Mouse (Mus musculus) hindbrain, embryonic 14.5 days (tissue): ENCODE data around the gene Cmah. TPM values are rescaled to one million over a fixed set of nuclear protein-coding genes. Genes with fewer than 3 reads are reported as not detected.
A peak's percentile ranks its signal among the peaks of the same experiment; 100 is the strongest.

Source experiments
- ATAC-seq: fragments of 200-750 bp; cut with Nextera tagmentation; 2 replicates; pipeline ENCODE4 v1.8.0; 2017; ENCODE audit warnings: moderate number of reproducible peaks, mild to moderate bottlenecking, moderate TSS enrichment, moderate library complexity; ENCODE audit not compliant: low FRiP score
- DNase-seq: peaks from one replicate; pipeline ENCODE4 v3.0.0-alpha.2; 2015; ENCODE audit warnings: low spot score
- H3K27ac ChIP-seq: fragments of 300-500 bp; sonication (generic); 2 replicates; pipeline ENCODE4 v1.5.1; 2014; ENCODE audit warnings: mild to moderate bottlenecking, moderate library complexity
- H3K27me3 ChIP-seq: fragments of 300-500 bp; sonication (generic); 2 replicates; pipeline ENCODE4 v1.6.1; 2014; ENCODE audit warnings: mild to moderate bottlenecking, low read length, mixed read lengths; ENCODE audit not compliant: control insufficient read depth, insufficient read depth
- H3K36me3 ChIP-seq: fragments of 300-500 bp; sonication (generic); replicated peaks from 2 replicates; pipeline ENCODE4 v1.6.1; 2014; ENCODE audit not compliant: control insufficient read depth, insufficient read depth
- H3K4me1 ChIP-seq: fragments of 300-500 bp; sonication (generic); replicated peaks from 2 replicates; pipeline ENCODE4 v1.6.1; 2014; ENCODE audit warnings: antibody characterized with exemption, low read length, mixed read lengths; ENCODE audit not compliant: control insufficient read depth, insufficient read depth
- H3K4me2 ChIP-seq: fragments of 300-500 bp; sonication (generic); replicated peaks from 2 replicates; pipeline ENCODE4 v1.6.1; 2014; ENCODE audit warnings: mild to moderate bottlenecking, moderate library complexity
- H3K4me3 ChIP-seq: fragments of 300-500 bp; sonication (generic); replicated peaks from 2 replicates; pipeline ENCODE4 v1.5.1; 2014; ENCODE audit warnings: mild to moderate bottlenecking, low read length
- H3K9ac ChIP-seq: fragments of 300-500 bp; sonication (generic); 2 replicates; pipeline ENCODE4 v1.6.1; 2014
- H3K9me3 ChIP-seq: fragments of 300-500 bp; sonication (generic); 2 replicates; pipeline ENCODE4 v1.6.1; 2016; ENCODE audit warnings: low read length; ENCODE audit not compliant: control insufficient read depth
- WGBS: fragments of 180-500 bp; shearing (Covaris S2); extraction: QIAGEN DNeasy Blood & Tissue Kit; methylation state at CpG from one replicate; pipeline ENCODE4 v1.1.7; 2014; 5-methylcytosine and 5-hydroxymethylcytosine counted together
- polyA plus RNA-seq: library from polyadenylated mRNA; unstranded; fragments of >200 nt; fragmentation: Nextera tagmentation; extraction: Ambion mirVana; gene quantifications from 2 replicates; pipeline ENCODE4 v1.2.1, GENCODE M21; 2014

Cmah gene
- polyA plus RNA-seq, 1 experiment from 2014 or later: 0.32 TPM

DNA sequence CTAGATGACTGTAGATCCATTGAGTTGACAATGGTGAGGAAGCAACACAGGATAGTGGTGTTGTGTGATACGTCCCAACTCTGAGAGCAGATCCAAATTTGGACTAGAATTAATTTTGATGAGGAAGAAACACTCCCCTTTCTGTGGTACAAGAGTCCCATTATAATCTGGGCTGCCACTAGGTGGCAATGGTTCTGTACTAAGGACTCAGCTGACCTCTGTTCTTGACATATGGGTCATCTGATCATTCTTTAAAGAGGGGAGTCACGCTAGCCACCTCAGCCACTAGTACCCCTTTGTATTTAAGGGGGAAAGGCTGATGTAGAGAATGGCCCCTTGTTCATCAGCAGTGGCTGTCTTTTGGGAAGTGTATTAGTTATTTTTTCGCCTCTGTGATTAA lies 10.7 kb downstream of the Cmah start:
- WGBS: 57% methylated on average over 3 of the region's 3 CpGs
- Histone ChIP-seq H3K27me3 (no peaks in the 10 kb centered on the region), H3K4me1 (no peaks in the 10 kb centered on the region), H3K27ac (no peak overlapping the region), H3K9ac (no peak overlapping the region), H3K4me2 (no peak overlapping the region), H3K4me3 (no peak overlapping the region), H3K9me3 (no peaks in the 10 kb centered on the region), H3K36me3 (no peaks in the 10 kb centered on the region)
- ATAC-seq (no peak), DNase-seq (peak; percentile 40)

DNA sequence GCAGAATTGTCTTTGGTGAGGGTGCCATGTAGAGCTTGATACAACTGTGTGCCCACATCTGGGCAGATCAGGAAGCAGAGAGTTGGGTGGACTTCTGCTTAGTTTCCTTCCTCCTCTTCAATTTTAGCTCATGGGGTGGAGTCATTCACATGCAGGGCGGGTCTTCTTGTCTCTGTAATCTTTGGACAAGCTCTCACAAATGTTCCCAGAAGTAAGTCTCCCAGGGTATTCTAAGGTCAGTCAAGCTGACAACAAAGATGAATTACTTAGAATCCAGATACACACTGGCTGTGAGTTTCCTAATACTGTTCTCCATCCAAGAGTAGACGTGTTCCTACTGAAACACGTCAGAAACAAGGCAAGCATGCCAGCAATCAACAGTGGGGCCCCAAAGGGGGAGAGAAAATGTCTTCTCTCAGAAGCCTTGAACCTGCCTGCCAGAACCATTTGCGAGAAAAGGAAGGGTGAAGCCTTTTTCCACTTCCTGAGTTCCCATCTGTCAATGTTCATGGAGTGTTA lies 11.2 kb downstream of the Cmah start:
- no peak for DNase-seq
- Histone ChIP-seq H3K27me3 (no peaks in the 10 kb centered on the region), H3K9ac (no peak overlapping the region), H3K4me1 (no peaks in the 10 kb centered on the region), H3K27ac (no peak overlapping the region), H3K36me3 (no peaks in the 10 kb centered on the region), H3K4me3 (no peak overlapping the region), H3K9me3 (no peaks in the 10 kb centered on the region), H3K4me2 (no peak overlapping the region)
- ATAC-seq: no peak
- 80% methylated on average over 4 of the region's 4 CpGs for WGBS

DNA sequence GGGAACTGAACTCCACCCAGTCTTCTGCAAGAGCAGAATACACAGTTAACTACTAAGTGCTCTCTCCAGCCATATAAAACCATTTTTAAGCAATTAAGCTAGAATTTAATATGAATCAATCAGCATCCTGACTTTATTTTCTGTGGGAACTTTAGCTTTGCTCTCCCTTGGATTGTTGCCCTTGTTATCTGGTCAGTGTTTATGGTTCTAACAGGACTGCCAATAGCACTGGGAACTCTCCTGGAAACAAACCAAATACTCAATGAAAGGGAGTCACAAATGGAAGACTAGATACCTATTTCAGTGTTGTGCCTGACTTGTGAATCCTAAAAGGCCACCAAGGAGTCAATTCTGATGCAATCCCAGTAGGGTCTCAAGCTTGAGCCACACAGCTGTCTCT lies 12.7 kb downstream of the Cmah start:
- Histone ChIP-seq H3K27ac (no peak overlapping the region), H3K36me3 (no peaks in the 10 kb centered on the region), H3K9ac (no peak overlapping the region), H3K27me3 (no peaks in the 10 kb centered on the region), H3K4me1 (no peaks in the 10 kb centered on the region), H3K4me3 (no peak overlapping the region), H3K9me3 (no peaks in the 10 kb centered on the region), H3K4me2 (no peak overlapping the region)
- DNase-seq (no peak), ATAC-seq (no peak)

DNA sequence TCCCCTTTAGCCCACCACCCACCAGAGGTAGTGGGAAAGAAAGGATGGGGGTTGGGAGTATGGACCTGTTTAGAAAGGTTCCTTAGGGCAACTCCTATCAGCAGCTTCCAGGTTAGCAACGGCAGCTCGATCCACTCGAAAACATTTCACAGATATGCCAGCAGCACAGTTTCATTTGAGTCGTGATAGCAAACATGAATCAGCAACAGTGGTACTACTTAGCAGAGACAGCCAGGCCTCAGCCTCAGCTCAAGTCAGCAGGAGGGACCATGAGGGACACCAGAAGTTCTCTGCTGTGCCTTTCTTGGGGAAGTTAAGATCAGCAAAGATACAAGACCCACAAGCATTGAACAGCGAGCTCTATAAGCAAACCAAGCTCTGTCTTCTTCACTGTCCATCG lies 13.3 kb downstream of the Cmah start:
- Histone ChIP-seq H3K9ac (no peak overlapping the region), H3K4me1 (no peaks in the 10 kb centered on the region), H3K4me3 (no peak overlapping the region), H3K36me3 (no peaks in the 10 kb centered on the region), H3K27ac (no peak overlapping the region), H3K4me2 (no peak overlapping the region), H3K27me3 (no peaks in the 10 kb centered on the region), H3K9me3 (no peaks in the 10 kb centered on the region)
- 88% methylated on average over 6 of the region's 6 CpGs for WGBS
- ATAC-seq (no peak), DNase-seq (no peak)

DNA sequence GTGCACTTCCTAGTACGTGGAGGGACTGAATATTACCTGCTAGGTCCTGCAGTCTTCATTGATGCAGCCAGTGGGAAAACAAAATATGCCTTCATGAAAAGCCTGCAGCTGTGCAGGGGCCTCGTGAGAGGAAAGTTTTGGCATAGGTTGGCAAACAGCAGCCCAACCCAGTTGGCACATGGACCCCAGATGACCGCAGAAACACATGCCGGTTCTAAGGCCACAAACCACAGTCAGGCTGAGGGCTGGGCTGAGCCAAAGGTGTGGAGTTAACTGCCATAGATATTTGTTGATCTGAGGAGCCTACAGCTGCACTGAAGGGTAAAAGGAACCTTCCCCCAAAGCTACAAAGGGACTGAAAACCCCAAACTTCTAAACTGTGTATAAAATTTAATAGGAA lies 14.9 kb downstream of the Cmah start:
- Histone ChIP-seq H3K4me1 (no peaks in the 10 kb centered on the region), H3K9ac (no peak overlapping the region), H3K4me3 (no peak overlapping the region), H3K36me3 (no peaks in the 10 kb centered on the region), H3K9me3 (no peaks in the 10 kb centered on the region), H3K27ac (no peak overlapping the region), H3K27me3 (no peaks in the 10 kb centered on the region), H3K4me2 (no peak overlapping the region)
- 86% methylated on average over 4 of the region's 4 CpGs for WGBS
- ATAC-seq (no peak), DNase-seq (no peak)

DNA sequence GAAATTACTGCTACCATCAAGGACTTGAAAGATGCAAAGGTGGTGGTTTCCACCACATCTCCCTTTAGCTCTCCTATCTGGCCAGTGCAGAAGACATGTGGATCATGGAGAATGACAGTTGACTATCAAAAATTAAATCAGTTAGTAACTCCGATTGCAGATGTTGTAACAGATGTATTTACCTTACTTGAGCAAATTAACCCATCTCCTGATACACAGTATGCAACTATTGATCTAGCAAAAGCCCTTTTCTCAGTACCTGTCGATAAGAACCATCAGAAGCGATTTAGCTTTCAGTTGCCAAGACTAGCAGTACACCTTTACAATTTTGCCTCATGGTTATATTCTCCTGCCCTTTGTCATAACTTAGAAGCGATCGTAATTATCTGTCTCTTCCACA lies 25.8 kb downstream of the Cmah start:
- 91% methylated on average over 5 of the region's 5 CpGs for WGBS
- DNase-seq (no peak), ATAC-seq (no peak)
- Histone ChIP-seq H3K36me3 (no peaks in the 10 kb centered on the region), H3K4me3 (no peak overlapping the region), H3K4me1 (no peaks in the 10 kb centered on the region), H3K27ac (no peak overlapping the region), H3K9me3 (no peaks in the 10 kb centered on the region), H3K4me2 (no peak overlapping the region), H3K27me3 (no peaks in the 10 kb centered on the region), H3K9ac (no peak overlapping the region)

DNA sequence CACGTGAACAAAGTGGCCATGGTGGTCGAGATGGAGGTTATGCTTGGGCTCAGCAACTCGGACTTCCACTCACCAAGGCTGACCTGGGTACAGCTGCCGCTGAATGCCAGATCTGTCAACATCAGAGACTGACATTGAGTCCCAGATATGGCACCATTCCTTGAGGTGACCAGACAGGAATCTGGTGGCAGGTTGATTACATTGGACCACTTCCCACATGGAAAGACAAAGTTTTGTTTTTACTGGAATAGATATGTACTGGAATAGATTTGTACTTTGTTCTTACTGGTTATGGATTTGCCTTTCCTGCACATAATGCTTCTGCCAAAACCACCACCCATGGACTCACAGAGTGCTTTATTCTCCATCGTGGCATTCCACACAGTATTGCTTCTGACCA lies 27.5 kb downstream of the Cmah start:
- H3K9me3 ChIP-seq: no peaks in the 10 kb centered on the region
- WGBS: 86% methylated on average over 5 of the region's 5 CpGs
- ATAC-seq (no peak), DNase-seq (no peak)
- no peak overlapping the region for H3K4me3 ChIP-seq
- no peak overlapping the region for H3K9ac ChIP-seq
- no peaks in the 10 kb centered on the region for H3K36me3 ChIP-seq
- no peaks in the 10 kb centered on the region for H3K27me3 ChIP-seq
- no peak overlapping the region for H3K27ac ChIP-seq
- no peaks in the 10 kb centered on the region for H3K4me1 ChIP-seq
- no peak overlapping the region for H3K4me2 ChIP-seq

DNA sequence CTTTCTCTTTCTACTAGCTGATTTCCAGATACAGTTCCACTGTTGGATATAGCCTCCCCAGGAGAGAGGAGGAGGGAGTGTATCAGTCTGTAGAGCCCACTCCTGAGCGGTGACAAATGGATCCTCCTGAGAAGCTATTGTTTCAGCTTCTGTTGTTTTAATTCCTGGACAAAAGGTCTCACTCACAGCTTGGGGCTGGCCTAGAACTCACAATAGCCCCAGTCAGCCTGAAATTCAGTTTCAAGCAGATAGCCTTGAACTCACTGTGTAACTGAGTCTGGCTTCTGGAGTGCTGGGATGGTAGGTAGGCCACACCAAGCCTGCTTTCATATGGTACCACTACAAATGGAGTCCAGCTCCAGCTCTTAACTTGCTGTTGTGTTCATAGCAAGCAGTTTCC lies 32.0 kb downstream of the Cmah start:
- no peak for ATAC-seq

DNA sequence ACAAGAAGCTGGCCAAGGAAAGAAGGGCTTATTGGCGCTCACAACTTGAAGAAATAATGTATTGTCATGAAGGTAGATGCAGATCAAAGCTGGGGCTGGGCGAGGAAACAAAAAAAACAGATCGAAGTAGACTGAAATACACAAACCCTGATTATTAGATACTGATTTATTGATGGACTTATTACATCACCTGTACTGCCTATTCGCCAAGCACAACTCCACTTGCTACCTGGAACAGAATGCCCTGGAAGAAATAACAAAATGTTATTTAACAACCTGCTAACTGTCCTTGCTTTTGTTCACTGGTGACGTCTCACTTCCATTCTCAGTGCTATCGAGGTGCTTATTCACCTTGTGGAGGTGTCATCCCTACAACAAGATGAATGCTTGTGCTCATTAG lies 38.0 kb downstream of the Cmah start:
- H3K9me3 ChIP-seq: no peaks in the 10 kb centered on the region
- no peaks in the 10 kb centered on the region for H3K4me1 ChIP-seq
- H3K36me3 ChIP-seq: no peaks in the 10 kb centered on the region
- H3K4me2 ChIP-seq: no peak overlapping the region
- no peak overlapping the region for H3K9ac ChIP-seq
- no peak overlapping the region for H3K27ac ChIP-seq
- 94% methylated on average over 6 of the region's 6 CpGs for WGBS
- H3K27me3 ChIP-seq: no peaks in the 10 kb centered on the region
- no peak for DNase-seq
- no peak overlapping the region for H3K4me3 ChIP-seq
- no peak for ATAC-seq

More for the DNA sequence above, 32.0 kb downstream of the Cmah start:
- no peaks in the 10 kb centered on the region for H3K4me1 ChIP-seq
- no peaks in the 10 kb centered on the region for H3K9me3 ChIP-seq
- no peak overlapping the region for H3K27ac ChIP-seq
- DNase-seq: no peak
- no peak overlapping the region for H3K4me2 ChIP-seq
- no peaks in the 10 kb centered on the region for H3K36me3 ChIP-seq
- no peaks in the 10 kb centered on the region for H3K27me3 ChIP-seq
- H3K4me3 ChIP-seq: no peak overlapping the region
- WGBS: 50% methylated on average over 1 of the region's 1 CpGs
- no peak overlapping the region for H3K9ac ChIP-seq

DNA sequence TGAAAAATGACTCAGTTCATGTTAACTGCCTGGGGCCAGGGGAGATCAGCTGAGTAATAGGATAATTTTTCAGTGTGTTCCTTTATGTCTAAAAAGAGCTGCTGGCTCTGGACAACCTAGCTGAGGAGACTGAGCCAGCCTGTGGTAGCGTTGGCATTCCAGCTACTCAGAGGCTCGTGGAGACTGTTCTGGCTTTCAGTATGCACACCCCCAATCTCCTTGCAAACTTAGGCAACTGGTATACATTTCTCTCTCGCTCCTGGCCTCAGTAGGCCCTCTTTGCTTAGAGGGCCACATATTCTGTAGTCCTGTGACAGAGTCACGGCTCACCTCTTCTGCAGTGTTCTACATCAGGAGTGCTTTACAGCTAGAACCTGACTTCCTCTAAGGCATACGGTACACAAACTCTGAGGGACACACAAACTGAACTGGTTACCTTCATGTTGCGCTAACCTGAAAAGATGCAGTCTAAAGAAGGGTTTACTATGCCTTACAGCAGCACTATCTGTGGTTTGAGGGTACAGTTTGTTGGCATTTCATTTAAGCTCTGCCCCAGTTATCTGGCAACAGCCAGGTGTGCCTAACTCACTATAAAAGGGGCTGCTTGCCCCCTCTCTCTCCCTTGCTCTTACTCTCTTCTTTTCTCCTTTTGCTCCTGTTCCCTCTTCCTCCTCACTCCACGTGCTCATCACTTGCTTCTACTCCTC lies 45.8 kb downstream of the Cmah start:
- Histone ChIP-seq H3K36me3 (no peaks in the 10 kb centered on the region), H3K4me2 (no peak overlapping the region), H3K4me1 (no peaks in the 10 kb centered on the region), H3K9ac (no peak overlapping the region), H3K4me3 (no peak overlapping the region), H3K27ac (no peak overlapping the region), H3K9me3 (no peaks in the 10 kb centered on the region), H3K27me3 (no peaks in the 10 kb centered on the region)
- WGBS: 88% methylated on average over 7 of the region's 7 CpGs
- no peak for DNase-seq
- no peak for ATAC-seq
